Mouse (Mus musculus): ENCODE results near the gene Slc43a1. TPM values are rescaled to one million over a fixed set of nuclear protein-coding genes. Genes with fewer than 3 reads are reported as not detected.
A peak's percentile ranks its signal among the peaks of the same experiment; 100 is the strongest.

Slc43a1 gene
- total and polyA plus RNA-seq, 2 experiments, result 10.0 to 12.1 TPM

GRCm38 (mm10) chr2:84887411-84888271 lies 49.0 kb downstream of the Slc43a1 start:
- peaks cover 14% of the 10 kb centered on the region; the same call in 1 of the 2 replicates for H3K4me1 ChIP-seq (ENCODE audit: control insufficient read depth, insufficient read depth, low read length)
- H3K4me3 ChIP-seq (ENCODE audit: insufficient read depth, low read depth, low read length), result peak overlapping the region; percentile 67
- 2% methylated on average over 58 of the region's 58 CpGs for WGBS
- peaks cover 11% of the 10 kb centered on the region for H3K27me3 ChIP-seq (ENCODE audit: control insufficient read depth, insufficient read depth, low read length)
- DNase-seq (ENCODE audit: extremely low read depth, low read depth, low spot score), result no peak
- H3K79me2 ChIP-seq (ENCODE audit: control insufficient read depth, insufficient read depth, low read length), result no peaks in the 10 kb centered on the region
- H3K36me3 ChIP-seq (ENCODE audit: control insufficient read depth, insufficient read depth, low read length), result no peaks in the 10 kb centered on the region
- H3K27ac ChIP-seq (replicated peaks; ENCODE audit: insufficient read depth, low read depth, low read length), result no peak overlapping the region
- TF ChIP-seq CTCF (IDR thresholded peaks at IDR 0.05; ENCODE audit: low read depth, low read length) (no peak), POLR2A (IDR thresholded peaks at IDR 0.05; ENCODE audit: extremely low read depth, insufficient read depth, low read length) (no peak)
- H3K9ac ChIP-seq (ENCODE audit: low read depth, low read length), result peak overlapping the region; percentile 46; the same call in 1 of the 2 replicates

- TF ChIP-seq CTCF (IDR thresholded peaks at IDR 0.05; ENCODE audit: low read depth, low read length) (peak; percentile 74), POLR2A (IDR thresholded peaks at IDR 0.05; ENCODE audit: extremely low read depth, insufficient read depth, low read length) (no peak)
- Histone ChIP-seq H3K9ac (ENCODE audit: low read depth, low read length) (no peak overlapping the region), H3K4me3 (ENCODE audit: insufficient read depth, low read depth, low read length) (peak overlapping the region; percentile 6; the same call in 1 of the 2 replicates), H3K27ac (replicated peaks; ENCODE audit: insufficient read depth, low read depth, low read length) (no peak overlapping the region), H3K4me1 (ENCODE audit: control insufficient read depth, insufficient read depth, low read length) (peaks cover 8% of the 10 kb centered on the region; the same call in 1 of the 2 replicates), H3K36me3 (ENCODE audit: control insufficient read depth, insufficient read depth, low read length) (no peaks in the 10 kb centered on the region), H3K79me2 (ENCODE audit: control insufficient read depth, insufficient read depth, low read length) (no peaks in the 10 kb centered on the region), H3K27me3 (ENCODE audit: control insufficient read depth, insufficient read depth, low read length) (peaks cover 11% of the 10 kb centered on the region)
- peak; percentile 44 for DNase-seq (ENCODE audit: extremely low read depth, low read depth, low spot score)
- WGBS, result 10% methylated on average over 28 of the region's 28 CpGs
Observed at GRCm38 (mm10) chr2:84888657-84889315, 50.1 kb downstream of the Slc43a1 start.

- no peak for DNase-seq (ENCODE audit: extremely low read depth, low read depth, low spot score)
- H3K27ac ChIP-seq (replicated peaks; ENCODE audit: insufficient read depth, low read depth, low read length), result no peak overlapping the region
- peaks cover 4% of the 10 kb centered on the region; the same call in 1 of the 2 replicates for H3K4me1 ChIP-seq (ENCODE audit: control insufficient read depth, insufficient read depth, low read length)
- no peak overlapping the region for H3K9ac ChIP-seq (ENCODE audit: low read depth, low read length)
- TF ChIP-seq POLR2A (IDR thresholded peaks at IDR 0.05; ENCODE audit: extremely low read depth, insufficient read depth, low read length) (no peak), CTCF (IDR thresholded peaks at IDR 0.05; ENCODE audit: low read depth, low read length) (no peak)
- 21% methylated on average over 14 of the region's 14 CpGs for WGBS
- no peaks in the 10 kb centered on the region for H3K79me2 ChIP-seq (ENCODE audit: control insufficient read depth, insufficient read depth, low read length)
- no peaks in the 10 kb centered on the region for H3K36me3 ChIP-seq (ENCODE audit: control insufficient read depth, insufficient read depth, low read length)
- H3K4me3 ChIP-seq (ENCODE audit: insufficient read depth, low read depth, low read length), result peak overlapping the region; percentile 6; the same call in 1 of the 2 replicates
- H3K27me3 ChIP-seq (ENCODE audit: control insufficient read depth, insufficient read depth, low read length), result peaks cover 11% of the 10 kb centered on the region
Observed at GRCm38 (mm10) chr2:84889316-84890044, 50.8 kb downstream of the Slc43a1 start.

- WGBS, result under 1% methylated on average over 5 of the region's 5 CpGs
- Histone ChIP-seq H3K4me1 (ENCODE audit: control insufficient read depth, insufficient read depth, low read length) (peaks cover 4% of the 10 kb centered on the region; the same call in 1 of the 2 replicates), H3K27me3 (ENCODE audit: control insufficient read depth, insufficient read depth, low read length) (peaks cover 11% of the 10 kb centered on the region), H3K79me2 (ENCODE audit: control insufficient read depth, insufficient read depth, low read length) (no peaks in the 10 kb centered on the region), H3K36me3 (ENCODE audit: control insufficient read depth, insufficient read depth, low read length) (no peaks in the 10 kb centered on the region), H3K4me3 (ENCODE audit: insufficient read depth, low read depth, low read length) (no peak overlapping the region), H3K9ac (ENCODE audit: low read depth, low read length) (no peak overlapping the region), H3K27ac (replicated peaks; ENCODE audit: insufficient read depth, low read depth, low read length) (no peak overlapping the region)
- peak; percentile 55 for DNase-seq (ENCODE audit: extremely low read depth, low read depth, low spot score)
- TF ChIP-seq POLR2A (IDR thresholded peaks at IDR 0.05; ENCODE audit: extremely low read depth, insufficient read depth, low read length) (no peak), CTCF (IDR thresholded peaks at IDR 0.05; ENCODE audit: low read depth, low read length) (peak; percentile 93)
Observed at GRCm38 (mm10) chr2:84890045-84890340, 51.3 kb downstream of the Slc43a1 start.

GRCm38 (mm10) chr2:84893359-84893758 lies 54.7 kb downstream of the Slc43a1 start:
- DNase-seq (ENCODE audit: extremely low read depth, low read depth, low spot score), result peak; percentile 80

More at GRCm38 (mm10) chr2:84893359-84893758, 54.7 kb downstream of the Slc43a1 start:
- Histone ChIP-seq H3K27ac (replicated peaks; ENCODE audit: insufficient read depth, low read depth, low read length) (no peak overlapping the region), H3K27me3 (ENCODE audit: control insufficient read depth, insufficient read depth, low read length) (no peaks in the 10 kb centered on the region), H3K79me2 (ENCODE audit: control insufficient read depth, insufficient read depth, low read length) (no peaks in the 10 kb centered on the region), H3K9ac (ENCODE audit: low read depth, low read length) (no peak overlapping the region), H3K36me3 (ENCODE audit: control insufficient read depth, insufficient read depth, low read length) (no peaks in the 10 kb centered on the region), H3K4me1 (ENCODE audit: control insufficient read depth, insufficient read depth, low read length) (peaks cover 3% of the 10 kb centered on the region; the same call in 1 of the 2 replicates), H3K4me3 (ENCODE audit: insufficient read depth, low read depth, low read length) (no peak overlapping the region)
- WGBS, result 25% methylated on average over 6 of the region's 6 CpGs
- TF ChIP-seq POLR2A (IDR thresholded peaks at IDR 0.05; ENCODE audit: extremely low read depth, insufficient read depth, low read length), result no peak
- TF ChIP-seq CTCF (IDR thresholded peaks at IDR 0.05; ENCODE audit: low read depth, low read length), result no peak
